Mouse (Mus musculus) bone marrow, adult 2 months (tissue): ENCODE results near the gene Cdk14.
"Not testable (repeated sequence)": the region's sequence is repeated elsewhere in the genome, so short reads cannot be mapped to it uniquely, and the experiment has no call there.

ENCODE experiments used
- CTCF ChIP-seq: fragments of 200-500 bp; IDR thresholded peaks from 2 replicates; pipeline ENCODE4 v1.5.1; 2011; ENCODE audit warnings: low read length, control low read depth; ENCODE audit not compliant: control insufficient read depth, insufficient read depth
- POLR2A ChIP-seq: fragments of 200-500 bp; IDR thresholded peaks from 2 replicates; pipeline ENCODE4 v1.6.1; 2011; ENCODE audit warnings: low read depth, mild to moderate bottlenecking, control low read depth, low read length, borderline replicate concordance; ENCODE audit not compliant: control insufficient read depth

DNA sequence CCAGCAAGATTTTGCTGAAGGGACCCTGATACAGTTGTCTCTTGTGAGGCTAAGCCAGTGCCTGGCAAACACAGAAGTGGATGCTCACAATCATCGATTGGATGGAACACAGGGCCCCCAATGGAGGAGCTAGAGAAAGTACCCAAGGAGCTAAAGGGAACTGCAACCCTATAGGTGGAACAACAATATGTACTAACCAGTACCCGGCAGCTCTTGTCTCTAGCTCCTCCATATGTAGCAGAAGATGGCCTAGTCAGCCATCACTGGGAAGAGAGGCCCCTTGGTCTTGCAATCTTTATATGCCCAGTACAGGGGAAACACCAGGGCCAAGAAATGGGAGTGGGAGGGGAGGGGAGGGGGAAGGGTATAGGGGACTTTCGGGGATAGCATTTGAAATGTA lies 515.2 kb downstream of the Cdk14 start:
- not testable (repeated sequence) for TF ChIP-seq CTCF, POLR2A
